Mouse (Mus musculus): Measurements from ENCODE around the gene Cnnm3. TPM values are rescaled to one million over a fixed set of nuclear protein-coding genes. Genes with fewer than 3 reads are reported as not detected.

The Cnnm3 gene
- polyA plus RNA-seq, 1 experiment from 2014 or later = 4.5 TPM

DNA sequence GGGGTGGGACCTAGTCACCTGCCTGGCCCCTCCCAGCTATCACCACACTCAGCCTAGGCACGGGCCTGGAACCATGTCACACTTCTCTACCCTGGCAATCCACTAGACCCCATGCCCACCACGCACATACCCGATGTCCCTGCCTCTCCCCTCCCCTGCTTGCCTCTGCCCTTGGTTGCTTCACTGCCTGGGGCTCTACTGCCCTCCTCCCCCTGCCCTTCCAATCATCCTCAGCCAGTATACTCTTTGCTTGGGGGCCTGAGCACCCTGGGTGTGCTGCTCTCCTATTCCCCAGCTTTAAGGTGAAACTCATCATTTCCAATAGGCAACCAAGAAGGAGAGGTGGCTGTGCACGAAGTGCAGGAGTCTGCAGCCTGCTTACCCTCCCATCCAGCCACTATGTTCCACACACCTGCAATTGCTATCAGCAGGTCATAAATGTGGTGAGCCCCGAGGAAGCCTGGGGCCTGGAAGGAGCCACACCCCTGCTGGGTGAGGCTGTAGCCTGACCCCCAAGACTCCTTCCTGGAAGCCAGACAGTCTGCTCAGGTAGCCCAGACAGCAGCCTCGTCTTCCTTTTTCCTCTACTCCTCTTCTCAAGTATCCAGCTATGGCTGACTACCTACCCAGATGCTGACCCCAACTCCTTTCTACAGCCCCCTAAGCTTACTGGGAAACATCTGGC, 65.5 kb downstream of the Cnnm3 start:
- 76% methylated on average over 6 of the region's 6 CpGs for WGBS

More for the DNA sequence above, 65.5 kb downstream of the Cnnm3 start:
- Histone ChIP-seq H3K9ac (no peak overlapping the region), H3K4me3 (replicated peaks) (no peak overlapping the region), H3K27me3 (peaks cover 47% of the 10 kb centered on the region), H3K27ac (no peak overlapping the region), H3K4me2 (no peak overlapping the region), H3K36me3 (replicated peaks) (no peaks in the 10 kb centered on the region), H3K4me1 (peaks cover 35% of the 10 kb centered on the region), H3K9me3 (no peaks in the 10 kb centered on the region)
- no peak for ATAC-seq (ENCODE audit: low FRiP score)

Small RNA genes lying within 50 kb of the gene (microRNA-seq; reads per million reads assigned to microRNA genes)
- gene Gm47280 = not detected

Other genes starting within 250 kb of the Cnnm3 start
- gene Neurl3, start 237.2 kb upstream of the Cnnm3 start, polyA plus RNA-seq (2016; fragmentation: Nextera tagmentation; extraction: Ambion mirVana) = 0.34 and 0.45 TPM in 2 replicates
- 2.0 and 2.1 TPM in 2 replicates for gene Arid5a, start 204.1 kb upstream of the Cnnm3 start, polyA plus RNA-seq (2016; fragmentation: Nextera tagmentation; extraction: Ambion mirVana)
- gene Kansl3, start 142.7 kb upstream of the Cnnm3 start, polyA plus RNA-seq (2016; fragmentation: Nextera tagmentation; extraction: Ambion mirVana) = 47.2 and 48.0 TPM in 2 replicates
- gene Fer1l5, start 139.6 kb upstream of the Cnnm3 start, polyA plus RNA-seq (2016; fragmentation: Nextera tagmentation; extraction: Ambion mirVana) = 2.0 and 2.5 TPM in 2 replicates
- 67.1 and 71.4 TPM in 2 replicates for gene Lman2l, start 66.6 kb upstream of the Cnnm3 start, polyA plus RNA-seq (2016; fragmentation: Nextera tagmentation; extraction: Ambion mirVana)
- 9.9 and 11.3 TPM in 2 replicates for gene Cnnm4, start 40.2 kb upstream of the Cnnm3 start, polyA plus RNA-seq (2016; fragmentation: Nextera tagmentation; extraction: Ambion mirVana)
- 14.8 and 15.0 TPM in 2 replicates for gene Ankrd23, start 25.0 kb downstream of the Cnnm3 start, polyA plus RNA-seq (2016; fragmentation: Nextera tagmentation; extraction: Ambion mirVana)
- 0.50 TPM in 1 of 2 replicates, not detected in the other for gene Gm42417, start 27.6 kb downstream of the Cnnm3 start, polyA plus RNA-seq (2016; fragmentation: Nextera tagmentation; extraction: Ambion mirVana)
- 16.7 and 17.9 TPM in 2 replicates for gene Ankrd39, start 35.6 kb downstream of the Cnnm3 start, polyA plus RNA-seq (2016; fragmentation: Nextera tagmentation; extraction: Ambion mirVana)
- 29.8 and 31.7 TPM in 2 replicates for gene Sema4c, start 46.5 kb downstream of the Cnnm3 start, polyA plus RNA-seq (2016; fragmentation: Nextera tagmentation; extraction: Ambion mirVana)
- 0.18 TPM in 1 of 2 replicates, not detected in the other for gene Fam178b, start 171.3 kb downstream of the Cnnm3 start, polyA plus RNA-seq (2016; fragmentation: Nextera tagmentation; extraction: Ambion mirVana)
- 447 and 453 TPM in 2 replicates for gene Cox5b, start 179.6 kb downstream of the Cnnm3 start, polyA plus RNA-seq (2016; fragmentation: Nextera tagmentation; extraction: Ambion mirVana)
- 0.41 TPM in 1 of 2 replicates, not detected in the other for gene 4933424G06Rik, start 198.3 kb downstream of the Cnnm3 start, polyA plus RNA-seq (2016; fragmentation: Nextera tagmentation; extraction: Ambion mirVana)
- gene Actr1b, start 202.6 kb downstream of the Cnnm3 start, polyA plus RNA-seq (2016; fragmentation: Nextera tagmentation; extraction: Ambion mirVana) = 102 and 105 TPM in 2 replicates
- 0.41 and 0.55 TPM in 2 replicates for gene Zap70, start 249.9 kb downstream of the Cnnm3 start, polyA plus RNA-seq (2016; fragmentation: Nextera tagmentation; extraction: Ambion mirVana)

All from forebrain, embryonic 12.5 days (tissue).